Mouse (Mus musculus) kidney, adult 2 months (tissue): ENCODE measurements around the gene Efna3.

Source experiments
- CTCF ChIP-seq: fragments of 200-500 bp; conservative IDR thresholded peaks from 2 replicates; pipeline ENCODE4 v1.5.1; 2011; ENCODE audit warnings: low read depth, mild to moderate bottlenecking, control low read depth, low read length, moderate library complexity, mixed read lengths; ENCODE audit not compliant: insufficient read depth, insufficient read length
- POLR2A ChIP-seq: fragments of 200-500 bp; IDR thresholded peaks from one replicate; pipeline ENCODE4 v1.6.1; 2011; ENCODE audit warnings: low read depth, low read length, control low read depth

GRCm38 (mm10) chr3:89332013-89332412, 9.2 kb upstream of the Efna3 start:
- TF ChIP-seq POLR2A (no peak), CTCF (no peak)
